Mouse (Mus musculus): Measurements from ENCODE around the gene Rims4. TPM values are rescaled to one million over a fixed set of nuclear protein-coding genes. Genes with fewer than 3 reads are reported as not detected.

The Rims4 gene
- polyA plus RNA-seq, 1 experiment from 2014 or later = 8.1 TPM

Other genes with a start within 250 kb of the Rims4 start
- gene Ada, start 168.4 kb downstream of the Rims4 start, polyA plus RNA-seq (2015; fragmentation: Nextera tagmentation; extraction: Ambion mirVana) = 3.4 and 4.6 TPM in 2 replicates
- gene Ccn5, start 97.8 kb downstream of the Rims4 start, polyA plus RNA-seq (2015; fragmentation: Nextera tagmentation; extraction: Ambion mirVana) = 0.15 and 0.23 TPM in 2 replicates
- gene Kcnk15, start 65.0 kb downstream of the Rims4 start, polyA plus RNA-seq (2015; fragmentation: Nextera tagmentation; extraction: Ambion mirVana) = 0.13 TPM in 1 of 2 replicates, not detected in the other
- gene Ywhab, start 76.3 kb upstream of the Rims4 start, polyA plus RNA-seq (2015; fragmentation: Nextera tagmentation; extraction: Ambion mirVana) = 401 and 431 TPM in 2 replicates
- gene Pabpc1l, start 106.8 kb upstream of the Rims4 start, polyA plus RNA-seq (2015; fragmentation: Nextera tagmentation; extraction: Ambion mirVana) = 1.1 and 1.8 TPM in 2 replicates
- gene Stk4, start 151.6 kb upstream of the Rims4 start, polyA plus RNA-seq (2015; fragmentation: Nextera tagmentation; extraction: Ambion mirVana) = 27.0 and 28.3 TPM in 2 replicates
- 44.2 and 48.4 TPM in 2 replicates for gene Tomm34, start 152.5 kb upstream of the Rims4 start, polyA plus RNA-seq (2015; fragmentation: Nextera tagmentation; extraction: Ambion mirVana)

Measured in midbrain, embryonic 13.5 days (tissue).